Mouse (Mus musculus) ES-Bruce4 (cell line): Measurements from ENCODE around the gene Gm45837.

Experiments
- CTCF ChIP-seq: IDR thresholded peaks from one replicate; pipeline ENCODE4 v1.8.1; 2011; ENCODE audit warnings: low read depth, low read length
- EP300 ChIP-seq: IDR thresholded peaks from 2 replicates; pipeline ENCODE4 v1.6.1; 2011; ENCODE audit warnings: low read depth, low read length; ENCODE audit not compliant: insufficient read depth
- POLR2A ChIP-seq: IDR thresholded peaks from one replicate; pipeline ENCODE4 v1.8.1; 2011; ENCODE audit warnings: low read length; ENCODE audit not compliant: insufficient read depth

- no peak for TF ChIP-seq EP300
- no peak for TF ChIP-seq POLR2A
- TF ChIP-seq CTCF: no peak
These were observed 33.5 kb downstream of the Gm45837 start for GRCm38 (mm10) chr7:101444211-101444610.
